Mouse (Mus musculus) liver, adult (tissue): ENCODE measurements around the gene Exosc10.

Source experiments
- GATA4 ChIP-seq: IDR thresholded peaks from 2 replicates; pipeline ENCODE4 v1.6.1; 2014; ENCODE audit warnings: mild to moderate bottlenecking, low read length; ENCODE audit not compliant: insufficient replicate concordance

Gene Exosc10

GRCm38 (mm10) chr4:148619805-148620204, 61.6 kb downstream of the Exosc10 start:
- no peak for TF ChIP-seq GATA4

- TF ChIP-seq GATA4: peak; percentile 27; the same call in 1 of the 2 replicates
Observed at GRCm38 (mm10) chr4:148620718-148621117, 62.5 kb downstream of the Exosc10 start.

GRCm38 (mm10) chr4:148622485-148622884, 64.3 kb downstream of the Exosc10 start:
- TF ChIP-seq GATA4: no peak

GRCm38 (mm10) chr4:148623609-148624008, 65.4 kb downstream of the Exosc10 start:
- no peak for TF ChIP-seq GATA4

- TF ChIP-seq GATA4: no peak
Observed at GRCm38 (mm10) chr4:148625010-148625409, 66.8 kb downstream of the Exosc10 start.

- no peak for TF ChIP-seq GATA4
Observed at GRCm38 (mm10) chr4:148625756-148626622, 67.8 kb downstream of the Exosc10 start.

GRCm38 (mm10) chr4:148626623-148627185, 68.5 kb downstream of the Exosc10 start, which contains the start of gene Tardbp:
TSS of gene Tardbp (minus strand) at chr4:148627019.
- TF ChIP-seq GATA4: no peak; the same call in 1 of the 2 replicates

- TF ChIP-seq GATA4: no peak
Observed at GRCm38 (mm10) chr4:148627246-148627645, 69.0 kb downstream of the Exosc10 start.
